Mouse (Mus musculus) erythroblast, embryonic 14.5 days (primary cell): ENCODE measurements around the gene Trip11.

Experiments
- GATA1 ChIP-seq: IDR thresholded peaks from 2 replicates; pipeline ENCODE4 v1.6.1; 2012; ENCODE audit warnings: low read length, inconsistent platforms, mixed read lengths
- TAL1 ChIP-seq: IDR thresholded peaks from 3 replicates; pipeline ENCODE4 v1.6.1; 2012; ENCODE audit warnings: low read length, inconsistent platforms, mixed read lengths

GRCm38 (mm10) chr12:101802445-101802844, 110.6 kb downstream of the Trip11 start:
- TF ChIP-seq TAL1: no peak
- TF ChIP-seq GATA1: no peak
